Mouse (Mus musculus) testis, adult 2 months (tissue): Measurements from ENCODE around the gene Sec61a2.

Experiments used
- CTCF ChIP-seq: fragments of 200-500 bp; IDR thresholded peaks from 2 replicates; pipeline ENCODE4 v1.5.1; 2012; ENCODE audit warnings: low read depth, mild to moderate bottlenecking, inconsistent platforms, low read length, moderate library complexity; ENCODE audit not compliant: control insufficient read depth, insufficient read depth, insufficient replicate concordance
- POLR2A ChIP-seq: fragments of 200-500 bp; IDR thresholded peaks from 2 replicates; pipeline ENCODE4 v1.6.1; 2012; ENCODE audit warnings: low read depth, mild to moderate bottlenecking, inconsistent platforms, low read length, moderate library complexity; ENCODE audit not compliant: control insufficient read depth

DNA sequence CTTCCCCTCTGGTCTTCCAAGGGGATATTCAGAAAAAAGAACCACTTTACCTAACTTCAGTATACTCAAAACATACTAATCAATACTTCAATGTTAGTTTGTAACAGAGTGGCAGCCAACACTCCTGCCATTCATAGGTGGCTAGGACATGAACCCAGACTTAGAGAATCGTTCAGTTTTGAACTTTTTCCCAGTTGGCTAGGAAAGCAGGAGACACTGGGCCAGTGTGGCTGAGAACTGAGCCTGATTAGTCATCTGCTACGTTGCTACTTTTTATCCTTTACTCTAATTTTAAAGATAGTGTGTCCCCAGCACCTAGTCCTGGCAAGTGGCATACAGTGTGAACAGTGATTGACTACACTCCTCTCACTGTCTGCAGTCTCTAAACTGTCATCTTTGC, 27.6 kb downstream of the Sec61a2 start:
- TF ChIP-seq POLR2A (no peak), CTCF (no peak)
